Mouse (Mus musculus): Measurements from ENCODE around the gene Fezf2. TPM values are rescaled to one million over a fixed set of nuclear protein-coding genes. Genes with fewer than 3 reads are reported as not detected.

Gene Fezf2
- polyA plus RNA-seq, 1 experiment from 2014 or later: 2.8 TPM

- WGBS: 4% methylated on average over 15 of the region's 15 CpGs
- peak; percentile 45 for DNase-seq (ENCODE audit: low spot score)
- Histone ChIP-seq H3K27ac (replicated peaks) (no peak overlapping the region), H3K9me3 (no peaks in the 10 kb centered on the region), H3K4me1 (peaks cover 18% of the 10 kb centered on the region; the same call in 1 of the 2 replicates), H3K36me3 (replicated peaks) (no peaks in the 10 kb centered on the region), H3K4me3 (no peak overlapping the region), H3K27me3 (replicated peaks; ENCODE audit: low read depth, poor library complexity, severe bottlenecking) (peaks cover 100% of the 10 kb centered on the region)
Observed at GRCm38 (mm10) chr14:12349334-12350090, 1.5 kb upstream of the Fezf2 start.

- no peaks in the 10 kb centered on the region for H3K36me3 ChIP-seq (replicated peaks)
- DNase-seq (ENCODE audit: low spot score): peak; percentile 61
- peaks cover 35% of the 10 kb centered on the region for H3K4me1 ChIP-seq
- H3K9me3 ChIP-seq: no peaks in the 10 kb centered on the region
- H3K27ac ChIP-seq (replicated peaks): no peak overlapping the region
- whole genome bisulfite sequencing: under 1% methylated on average over 26 of the region's 26 CpGs
- H3K27me3 ChIP-seq (replicated peaks; ENCODE audit: low read depth, poor library complexity, severe bottlenecking): peaks cover 100% of the 10 kb centered on the region
- peak overlapping the region; percentile 50 for H3K4me3 ChIP-seq
Observed at GRCm38 (mm10) chr14:12346865-12347600, 956 bp downstream of the Fezf2 start.

GRCm38 (mm10) chr14:12346011-12346864 lies 1.8 kb downstream of the Fezf2 start:
- WGBS: under 1% methylated on average over 50 of the region's 50 CpGs
- H3K4me1 ChIP-seq: peaks cover 43% of the 10 kb centered on the region
- H3K36me3 ChIP-seq (replicated peaks): no peaks in the 10 kb centered on the region
- peaks cover 100% of the 10 kb centered on the region for H3K27me3 ChIP-seq (replicated peaks; ENCODE audit: low read depth, poor library complexity, severe bottlenecking)
- DNase-seq (ENCODE audit: low spot score): peak; percentile 68
- peak overlapping the region; percentile 66 for H3K27ac ChIP-seq (replicated peaks)
- no peaks in the 10 kb centered on the region for H3K9me3 ChIP-seq
- peak overlapping the region; percentile 50 for H3K4me3 ChIP-seq

GRCm38 (mm10) chr14:12345241-12345921 lies 2.6 kb downstream of the Fezf2 start:
- H3K9me3 ChIP-seq: no peaks in the 10 kb centered on the region
- H3K36me3 ChIP-seq (replicated peaks): no peaks in the 10 kb centered on the region
- peak overlapping the region; percentile 66 for H3K27ac ChIP-seq (replicated peaks)
- peak overlapping the region; percentile 50 for H3K4me3 ChIP-seq
- DNase-seq (ENCODE audit: low spot score): peak; percentile 49
- WGBS: 1% methylated on average over 40 of the region's 40 CpGs
- peaks cover 100% of the 10 kb centered on the region for H3K27me3 ChIP-seq (replicated peaks; ENCODE audit: low read depth, poor library complexity, severe bottlenecking)
- H3K4me1 ChIP-seq: peaks cover 49% of the 10 kb centered on the region

GRCm38 (mm10) chr14:12344746-12345240 lies 3.2 kb downstream of the Fezf2 start:
- H3K4me1 ChIP-seq: peaks cover 52% of the 10 kb centered on the region
- H3K9me3 ChIP-seq: no peaks in the 10 kb centered on the region
- H3K36me3 ChIP-seq (replicated peaks): no peaks in the 10 kb centered on the region
- DNase-seq (ENCODE audit: low spot score): peak; percentile 67
- peaks cover 100% of the 10 kb centered on the region for H3K27me3 ChIP-seq (replicated peaks; ENCODE audit: low read depth, poor library complexity, severe bottlenecking)
- under 1% methylated on average over 39 of the region's 39 CpGs for WGBS
- peak overlapping the region; percentile 66 for H3K27ac ChIP-seq (replicated peaks)
- peak overlapping the region; percentile 50 for H3K4me3 ChIP-seq

GRCm38 (mm10) chr14:12344061-12344745 lies 3.8 kb downstream of the Fezf2 start:
- H3K4me3 ChIP-seq: peak overlapping the region; percentile 50

GRCm38 (mm10) chr14:12343451-12343941 lies 4.5 kb downstream of the Fezf2 start:
- Histone ChIP-seq H3K9me3 (no peaks in the 10 kb centered on the region), H3K4me3 (peak overlapping the region; percentile 50), H3K27me3 (replicated peaks; ENCODE audit: low read depth, poor library complexity, severe bottlenecking) (peaks cover 100% of the 10 kb centered on the region), H3K4me1 (peaks cover 52% of the 10 kb centered on the region), H3K27ac (replicated peaks) (peak overlapping the region; percentile 48; the same call in 1 of the 2 replicates), H3K36me3 (replicated peaks) (no peaks in the 10 kb centered on the region)
- peak; percentile 45 for DNase-seq (ENCODE audit: low spot score)
- WGBS: under 1% methylated on average over 20 of the region's 20 CpGs

More at GRCm38 (mm10) chr14:12344061-12344745, 3.8 kb downstream of the Fezf2 start:
- Histone ChIP-seq H3K36me3 (replicated peaks) (no peaks in the 10 kb centered on the region), H3K27me3 (replicated peaks; ENCODE audit: low read depth, poor library complexity, severe bottlenecking) (peaks cover 100% of the 10 kb centered on the region), H3K9me3 (no peaks in the 10 kb centered on the region), H3K27ac (replicated peaks) (peak overlapping the region; percentile 66), H3K4me1 (peaks cover 52% of the 10 kb centered on the region)
- DNase-seq (ENCODE audit: low spot score): no peak
- WGBS: 1% methylated on average over 24 of the region's 24 CpGs

- no peaks in the 10 kb centered on the region for H3K36me3 ChIP-seq (replicated peaks)
- peak; percentile 62 for DNase-seq (ENCODE audit: low spot score)
- under 1% methylated on average over 23 of the region's 23 CpGs for WGBS
- peaks cover 100% of the 10 kb centered on the region for H3K27me3 ChIP-seq (replicated peaks; ENCODE audit: low read depth, poor library complexity, severe bottlenecking)
- H3K27ac ChIP-seq (replicated peaks): no peak overlapping the region; the same call in 1 of the 2 replicates
- peaks cover 55% of the 10 kb centered on the region for H3K4me1 ChIP-seq
- peak overlapping the region; percentile 50 for H3K4me3 ChIP-seq
- H3K9me3 ChIP-seq: no peaks in the 10 kb centered on the region
Observed at GRCm38 (mm10) chr14:12342458-12343131, 5.4 kb downstream of the Fezf2 start.

- Histone ChIP-seq H3K9me3 (no peaks in the 10 kb centered on the region), H3K27ac (replicated peaks) (no peak overlapping the region), H3K4me3 (peak overlapping the region; percentile 50), H3K27me3 (replicated peaks; ENCODE audit: low read depth, poor library complexity, severe bottlenecking) (peaks cover 100% of the 10 kb centered on the region), H3K36me3 (replicated peaks) (no peaks in the 10 kb centered on the region), H3K4me1 (peaks cover 55% of the 10 kb centered on the region)
- 2% methylated on average over 24 of the region's 24 CpGs for WGBS
- peak; percentile 31 for DNase-seq (ENCODE audit: low spot score)
Observed at GRCm38 (mm10) chr14:12341789-12342457, 6.1 kb downstream of the Fezf2 start.

GRCm38 (mm10) chr14:12341075-12341788 lies 6.8 kb downstream of the Fezf2 start:
- WGBS: under 1% methylated on average over 42 of the region's 42 CpGs
- Histone ChIP-seq H3K36me3 (replicated peaks) (no peaks in the 10 kb centered on the region), H3K9me3 (no peaks in the 10 kb centered on the region), H3K4me3 (peak overlapping the region; percentile 50), H3K27ac (replicated peaks) (no peak overlapping the region), H3K27me3 (replicated peaks; ENCODE audit: low read depth, poor library complexity, severe bottlenecking) (peaks cover 100% of the 10 kb centered on the region), H3K4me1 (peaks cover 55% of the 10 kb centered on the region)
- DNase-seq (ENCODE audit: low spot score): peak; percentile 76

All from embryonic facial prominence, embryonic 10.5 days (tissue).